Mouse (Mus musculus): ENCODE data around the gene Ppl. TPM values are rescaled to one million over a fixed set of nuclear protein-coding genes. Genes with fewer than 3 reads are reported as not detected.
A peak's percentile ranks its signal among the peaks of the same experiment; 100 is the strongest.

The Ppl gene
- polyA plus RNA-seq, 1 experiment from 2014 or later: 62.8 TPM

DNA sequence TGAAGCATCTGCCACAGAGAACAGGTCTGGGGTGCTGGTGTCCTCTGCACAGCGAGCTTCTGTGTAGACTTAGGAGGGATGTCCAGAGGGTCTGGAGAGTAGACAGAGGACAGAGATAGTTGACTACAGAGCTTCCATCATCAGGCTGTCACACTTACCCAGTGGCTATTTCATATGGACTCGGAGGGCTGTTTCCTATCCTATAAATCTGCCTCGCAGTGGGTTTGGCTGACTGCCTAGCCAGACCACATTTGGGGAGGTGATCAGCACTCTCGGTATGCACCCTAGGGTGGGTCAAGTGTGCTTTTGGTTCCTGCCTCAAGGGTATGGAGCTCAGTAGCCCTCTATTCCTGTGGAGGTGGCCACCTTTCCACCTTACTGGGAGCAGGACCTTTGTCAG, 47.0 kb downstream of the Ppl start:
- Histone ChIP-seq H3K4me1 (ENCODE audit: control insufficient read depth, insufficient read depth, low read length) (no peaks in the 10 kb centered on the region), H3K27me3 (ENCODE audit: control insufficient read depth, insufficient read depth, low read length) (no peaks in the 10 kb centered on the region), H3K9me3 (replicated peaks; ENCODE audit: control insufficient read depth, low read length) (no peaks in the 10 kb centered on the region), H3K27ac (ENCODE audit: low read length) (no peak overlapping the region), H3K4me2 (ENCODE audit: low read depth, low read length) (no peak overlapping the region), H3K9ac (ENCODE audit: low read length) (no peak overlapping the region), H3K4me3 (replicated peaks; ENCODE audit: low read length) (no peak overlapping the region), H3K36me3 (ENCODE audit: control insufficient read depth, insufficient read depth, low read length) (peaks cover 21% of the 10 kb centered on the region; the same call in 1 of the 2 replicates)
- ATAC-seq (ENCODE audit: insufficient read depth, low FRiP score): no peak
- 83% methylated on average over 4 of the region's 4 CpGs for WGBS

DNA sequence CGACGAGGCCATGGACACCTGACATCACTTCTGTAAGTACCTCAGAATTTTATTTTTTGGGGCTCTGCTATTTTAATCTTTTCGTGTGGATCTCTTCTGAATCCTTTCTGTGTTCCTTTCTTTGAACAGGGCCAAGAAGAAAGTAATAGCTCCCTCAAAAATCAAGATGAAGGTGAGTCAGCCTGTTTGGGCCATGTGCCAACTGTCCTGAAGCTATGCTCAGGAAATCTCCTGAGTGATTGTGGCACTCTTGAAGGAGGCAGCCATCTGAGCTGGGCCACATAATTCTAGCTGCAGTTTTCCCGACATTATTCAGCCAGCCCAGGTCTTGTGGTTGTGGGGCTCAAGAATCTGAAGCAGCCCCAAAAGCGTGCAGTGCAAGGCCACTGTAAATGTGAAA, 57.9 kb downstream of the Ppl start:
- peaks cover 45% of the 10 kb centered on the region for H3K36me3 ChIP-seq (ENCODE audit: control insufficient read depth, insufficient read depth, low read length)
- 89% methylated on average over 5 of the region's 5 CpGs for WGBS

DNA sequence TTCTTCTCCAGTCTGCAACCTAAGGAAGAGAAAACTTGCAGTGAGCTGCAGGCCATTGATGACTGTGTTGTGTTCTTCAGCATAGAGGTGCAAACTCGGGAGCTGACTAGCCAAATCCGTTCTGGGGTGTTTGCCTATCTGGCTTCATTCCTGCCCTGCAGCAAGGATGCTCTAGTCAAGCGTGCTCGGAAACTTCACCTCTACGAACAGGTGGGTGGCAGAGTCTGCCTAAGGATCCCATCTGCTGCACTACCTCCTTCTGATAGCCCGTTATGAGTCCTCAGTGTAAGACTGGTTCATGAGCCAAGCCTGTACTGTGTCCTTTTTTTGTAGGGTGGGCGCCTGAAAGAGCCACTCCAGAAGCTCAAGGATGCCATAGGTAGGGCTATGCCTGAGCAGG, 60.2 kb downstream of the Ppl start:
- H3K9me3 ChIP-seq (replicated peaks; ENCODE audit: control insufficient read depth, low read length): no peaks in the 10 kb centered on the region
- H3K4me2 ChIP-seq (ENCODE audit: low read depth, low read length): no peak overlapping the region
- peaks cover 30% of the 10 kb centered on the region for H3K36me3 ChIP-seq (ENCODE audit: control insufficient read depth, insufficient read depth, low read length)
- WGBS: 94% methylated on average over 7 of the region's 7 CpGs
- no peaks in the 10 kb centered on the region for H3K27me3 ChIP-seq (ENCODE audit: control insufficient read depth, insufficient read depth, low read length)
- H3K4me3 ChIP-seq (replicated peaks; ENCODE audit: low read length): no peak overlapping the region
- H3K9ac ChIP-seq (ENCODE audit: low read length): no peak overlapping the region
- no peaks in the 10 kb centered on the region for H3K4me1 ChIP-seq (ENCODE audit: control insufficient read depth, insufficient read depth, low read length)
- no peak for ATAC-seq (ENCODE audit: insufficient read depth, low FRiP score)
- no peak overlapping the region for H3K27ac ChIP-seq (ENCODE audit: low read length)

More for the DNA sequence above, 57.9 kb downstream of the Ppl start:
- Histone ChIP-seq H3K4me1 (ENCODE audit: control insufficient read depth, insufficient read depth, low read length) (no peaks in the 10 kb centered on the region), H3K9me3 (replicated peaks; ENCODE audit: control insufficient read depth, low read length) (no peaks in the 10 kb centered on the region), H3K27ac (ENCODE audit: low read length) (no peak overlapping the region), H3K9ac (ENCODE audit: low read length) (no peak overlapping the region), H3K4me3 (replicated peaks; ENCODE audit: low read length) (no peak overlapping the region), H3K27me3 (ENCODE audit: control insufficient read depth, insufficient read depth, low read length) (no peaks in the 10 kb centered on the region), H3K4me2 (ENCODE audit: low read depth, low read length) (no peak overlapping the region)
- no peak for ATAC-seq (ENCODE audit: insufficient read depth, low FRiP score)

DNA sequence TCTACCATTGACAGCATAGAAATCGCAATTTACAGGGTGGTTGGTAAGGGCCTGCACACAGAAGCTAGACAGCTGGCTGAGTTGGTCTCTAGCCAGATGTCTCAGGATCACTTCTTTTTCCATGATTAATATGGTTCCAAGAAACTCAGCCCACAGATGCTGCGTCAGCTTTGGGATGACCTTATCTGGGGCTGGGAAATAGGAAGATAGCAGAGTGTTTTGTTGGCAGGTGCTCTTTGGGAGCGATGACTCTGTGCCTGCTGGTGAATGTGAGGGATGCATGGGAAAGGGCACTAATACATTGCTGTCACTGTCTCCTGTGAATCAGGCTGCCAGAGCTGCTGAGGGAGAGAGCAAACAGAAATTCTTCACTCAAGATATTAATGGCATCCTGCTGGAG, 61.9 kb downstream of the Ppl start:
- no peaks in the 10 kb centered on the region for H3K9me3 ChIP-seq (replicated peaks; ENCODE audit: control insufficient read depth, low read length)
- H3K4me2 ChIP-seq (ENCODE audit: low read depth, low read length): no peak overlapping the region
- 75% methylated on average over 3 of the region's 3 CpGs for WGBS
- no peak for ATAC-seq (ENCODE audit: insufficient read depth, low FRiP score)
- no peak overlapping the region for H3K4me3 ChIP-seq (replicated peaks; ENCODE audit: low read length)
- H3K27me3 ChIP-seq (ENCODE audit: control insufficient read depth, insufficient read depth, low read length): no peaks in the 10 kb centered on the region
- no peak overlapping the region for H3K27ac ChIP-seq (ENCODE audit: low read length)
- no peak overlapping the region for H3K9ac ChIP-seq (ENCODE audit: low read length)
- H3K4me1 ChIP-seq (ENCODE audit: control insufficient read depth, insufficient read depth, low read length): no peaks in the 10 kb centered on the region
- H3K36me3 ChIP-seq (ENCODE audit: control insufficient read depth, insufficient read depth, low read length): peaks cover 16% of the 10 kb centered on the region

DNA sequence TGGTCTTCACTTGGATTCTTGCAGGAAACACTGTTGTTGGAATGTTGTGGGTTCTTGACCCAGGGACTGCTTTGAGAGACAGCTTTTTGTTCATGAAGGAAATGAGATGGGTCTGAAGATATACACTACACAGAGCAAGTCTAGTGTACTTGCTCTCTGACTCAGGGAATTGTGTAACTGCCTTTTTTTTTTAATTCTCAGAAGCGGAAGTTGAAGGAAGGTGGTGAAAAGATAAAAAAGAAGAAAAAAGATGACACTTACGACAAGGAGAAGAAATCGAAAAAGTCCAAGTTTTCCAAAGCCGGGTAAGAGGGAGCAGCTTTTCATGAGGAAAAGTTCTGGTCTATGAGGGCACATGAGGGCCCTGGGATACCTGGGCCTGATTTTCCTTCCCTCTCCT, 68.7 kb downstream of the Ppl start:
- Histone ChIP-seq H3K4me1 (ENCODE audit: control insufficient read depth, insufficient read depth, low read length) (no peaks in the 10 kb centered on the region), H3K36me3 (ENCODE audit: control insufficient read depth, insufficient read depth, low read length) (peaks cover 25% of the 10 kb centered on the region), H3K27me3 (ENCODE audit: control insufficient read depth, insufficient read depth, low read length) (no peaks in the 10 kb centered on the region), H3K27ac (ENCODE audit: low read length) (no peak overlapping the region), H3K4me2 (ENCODE audit: low read depth, low read length) (no peak overlapping the region), H3K9ac (ENCODE audit: low read length) (no peak overlapping the region), H3K9me3 (replicated peaks; ENCODE audit: control insufficient read depth, low read length) (no peaks in the 10 kb centered on the region), H3K4me3 (replicated peaks; ENCODE audit: low read length) (no peak overlapping the region)
- no peak for ATAC-seq (ENCODE audit: insufficient read depth, low FRiP score)
- WGBS: 96% methylated on average over 4 of the region's 4 CpGs

DNA sequence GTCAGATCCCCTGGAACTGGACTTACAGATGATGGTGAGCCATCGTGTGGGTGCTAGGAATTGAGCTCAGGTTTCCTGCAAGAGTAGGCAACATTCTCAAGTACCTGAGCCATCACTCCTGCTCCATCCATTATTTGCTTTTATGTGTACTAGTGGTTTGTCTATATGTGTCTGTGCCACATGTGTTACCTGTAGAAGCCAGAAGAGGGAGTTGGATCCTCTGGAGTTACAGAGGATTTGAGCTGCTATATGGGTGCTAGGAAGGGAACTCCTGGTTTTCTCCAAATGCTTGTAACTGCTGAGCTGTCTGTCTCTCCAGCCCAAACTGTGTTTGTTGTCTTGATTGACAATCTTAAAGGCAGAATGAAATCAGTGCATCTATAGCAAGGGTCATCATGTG, 74.1 kb downstream of the Ppl start:
- H3K9me3 ChIP-seq (replicated peaks; ENCODE audit: control insufficient read depth, low read length): no peaks in the 10 kb centered on the region
- H3K4me1 ChIP-seq (ENCODE audit: control insufficient read depth, insufficient read depth, low read length): no peaks in the 10 kb centered on the region
- ATAC-seq (ENCODE audit: insufficient read depth, low FRiP score): no peak
- H3K27me3 ChIP-seq (ENCODE audit: control insufficient read depth, insufficient read depth, low read length): no peaks in the 10 kb centered on the region
- 84% methylated on average over 1 of the region's 1 CpGs for WGBS
- H3K9ac ChIP-seq (ENCODE audit: low read length): no peak overlapping the region
- H3K4me3 ChIP-seq (replicated peaks; ENCODE audit: low read length): no peak overlapping the region
- no peak overlapping the region for H3K4me2 ChIP-seq (ENCODE audit: low read depth, low read length)
- peaks cover 10% of the 10 kb centered on the region for H3K36me3 ChIP-seq (ENCODE audit: control insufficient read depth, insufficient read depth, low read length)
- H3K27ac ChIP-seq (ENCODE audit: low read length): no peak overlapping the region

DNA sequence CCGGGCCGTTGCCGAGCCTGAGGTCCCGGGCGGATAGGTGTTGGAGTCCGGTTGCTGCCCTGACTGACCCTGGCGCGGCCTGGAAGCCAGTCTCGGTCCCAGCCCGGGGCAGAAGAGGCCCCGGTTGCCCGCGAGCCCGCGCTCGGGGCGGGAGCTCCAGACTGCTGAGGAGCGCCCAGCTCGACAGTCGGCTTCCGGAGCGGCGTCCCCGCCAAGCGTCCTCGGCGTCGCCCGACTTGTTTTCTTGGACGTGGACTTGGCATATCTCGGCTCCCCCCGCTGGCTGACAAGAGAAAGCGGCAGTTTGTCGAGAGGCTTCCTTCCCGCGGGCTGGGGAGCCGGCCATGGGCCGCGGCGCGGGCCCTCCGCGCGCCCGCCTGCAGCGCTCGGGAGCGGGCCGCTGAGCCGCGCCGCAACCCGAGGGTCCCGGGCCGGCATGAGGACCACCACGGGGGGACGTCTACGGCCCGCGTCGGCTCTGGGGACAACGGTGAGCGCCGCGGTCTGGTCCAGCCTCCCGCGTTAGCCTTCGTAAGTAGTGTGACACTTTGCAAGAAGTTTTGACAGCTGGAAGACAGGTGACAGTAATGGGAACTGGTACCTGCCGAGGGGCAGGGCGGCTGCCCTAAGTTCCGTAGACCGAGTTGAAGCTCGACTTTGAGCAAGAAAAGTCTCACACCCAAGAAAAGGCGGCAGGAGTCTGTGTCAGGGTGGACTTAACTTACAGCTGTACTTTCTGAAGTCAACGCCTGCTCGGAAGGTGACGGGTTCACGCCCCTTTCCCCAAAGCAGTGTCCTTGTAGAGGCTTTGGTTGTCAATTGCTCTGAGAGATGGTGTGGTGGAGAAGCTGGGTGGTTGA, 81.7 kb downstream of the Ppl start:
- Histone ChIP-seq H3K27me3 (ENCODE audit: control insufficient read depth, insufficient read depth, low read length) (no peaks in the 10 kb centered on the region), H3K9me3 (replicated peaks; ENCODE audit: control insufficient read depth, low read length) (no peaks in the 10 kb centered on the region), H3K27ac (ENCODE audit: low read length) (peak overlapping the region; percentile 98), H3K9ac (ENCODE audit: low read length) (peak overlapping the region; percentile 92), H3K4me3 (replicated peaks; ENCODE audit: low read length) (peak overlapping the region; percentile 98), H3K36me3 (ENCODE audit: control insufficient read depth, insufficient read depth, low read length) (peaks cover 6% of the 10 kb centered on the region; the same call in 1 of the 2 replicates), H3K4me1 (ENCODE audit: control insufficient read depth, insufficient read depth, low read length) (peaks cover 19% of the 10 kb centered on the region), H3K4me2 (ENCODE audit: low read depth, low read length) (peak overlapping the region; percentile 97)
- peak; percentile 64 for ATAC-seq (ENCODE audit: insufficient read depth, low FRiP score)
- WGBS: under 1% methylated on average over 77 of the region's 78 CpGs

DNA sequence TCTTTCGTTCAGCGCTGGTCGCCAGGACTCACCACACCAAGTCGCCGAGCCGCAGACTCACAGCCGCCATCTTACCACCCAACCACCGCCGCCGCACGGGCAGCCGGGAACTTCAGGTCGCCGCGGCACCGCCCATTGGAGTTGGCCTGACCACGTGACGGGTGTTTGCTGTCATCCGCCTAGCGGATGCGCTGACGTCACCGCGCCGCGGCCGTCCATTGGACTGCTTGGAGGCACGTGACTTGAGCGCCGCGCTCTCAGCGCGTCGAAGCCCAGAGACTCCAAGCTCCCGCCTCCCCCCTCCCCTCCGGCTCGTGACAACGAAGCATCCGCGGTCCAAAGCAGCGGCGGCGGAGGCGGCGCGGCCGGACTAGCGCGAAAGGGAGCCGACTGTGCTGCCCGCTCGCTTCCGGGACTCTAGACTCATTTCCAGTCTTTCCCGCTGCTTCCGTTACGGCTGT, 82.4 kb downstream of the Ppl start, which contains the start of the genes Glyr1 and Ubn1:
Glyr1 (minus strand) TSS at position 90 of the 461 bp plus-strand sequence.
Ubn1 (plus strand) TSS at position 284 of the 461 bp plus-strand sequence.
- Histone ChIP-seq H3K9ac (ENCODE audit: low read length) (peak within 1 kb of the TSS; percentile 97), H3K27me3 (ENCODE audit: control insufficient read depth, insufficient read depth, low read length) (no peaks in the 10 kb centered on the region), H3K9me3 (replicated peaks; ENCODE audit: control insufficient read depth, low read length) (no peaks in the 10 kb centered on the region), H3K4me1 (ENCODE audit: control insufficient read depth, insufficient read depth, low read length) (peaks cover 19% of the 10 kb centered on the region), H3K4me2 (ENCODE audit: low read depth, low read length) (peak within 1 kb of the TSS; percentile 97), H3K27ac (ENCODE audit: low read length) (peak within 1 kb of the TSS; percentile 98), H3K36me3 (ENCODE audit: control insufficient read depth, insufficient read depth, low read length) (0 out of 2 replicates have a peak, but pooled peaks cover 3% of the 10 kb centered on the region), H3K4me3 (replicated peaks; ENCODE audit: low read length) (peak within 1 kb of the TSS; percentile 98)
- under 1% methylated on average over 56 of the region's 56 CpGs for WGBS
- ATAC-seq (ENCODE audit: insufficient read depth, low FRiP score): peak; percentile 99

DNA sequence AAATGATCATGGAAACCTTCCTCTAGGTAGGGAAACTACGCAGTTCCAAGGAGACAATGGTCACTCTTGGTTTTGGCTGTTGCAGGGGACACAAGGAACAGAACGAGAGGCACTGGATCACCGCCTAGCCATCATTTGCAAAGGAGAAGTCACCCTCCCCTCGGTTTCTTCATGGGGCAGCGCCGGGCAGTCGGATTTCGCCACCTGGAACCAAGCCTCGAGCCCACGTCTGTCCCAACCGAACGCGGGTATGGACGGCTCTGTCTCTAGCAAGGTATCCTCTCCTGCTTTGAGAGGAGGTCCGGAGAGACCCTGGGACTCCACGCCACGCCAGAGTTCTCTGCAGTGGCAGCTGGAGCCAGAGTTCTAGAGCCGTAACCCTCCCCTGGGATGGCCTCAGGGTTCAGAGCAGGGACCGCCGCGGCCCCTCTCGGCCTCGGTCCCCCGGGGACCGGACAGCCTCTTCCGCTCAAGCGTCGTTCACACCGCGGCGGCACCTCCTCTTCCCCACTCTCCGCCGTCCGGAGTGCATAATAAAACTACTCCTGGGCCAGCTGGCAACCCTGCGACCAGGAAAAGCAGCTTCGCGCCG, 82.9 kb downstream of the Ppl start:
- Histone ChIP-seq H3K27ac (ENCODE audit: low read length) (peak overlapping the region; percentile 89), H3K9ac (ENCODE audit: low read length) (peak overlapping the region; percentile 97), H3K4me1 (ENCODE audit: control insufficient read depth, insufficient read depth, low read length) (peaks cover 19% of the 10 kb centered on the region), H3K27me3 (ENCODE audit: control insufficient read depth, insufficient read depth, low read length) (no peaks in the 10 kb centered on the region), H3K36me3 (ENCODE audit: control insufficient read depth, insufficient read depth, low read length) (0 out of 2 replicates have a peak, but pooled peaks cover 4% of the 10 kb centered on the region), H3K4me3 (replicated peaks; ENCODE audit: low read length) (peak overlapping the region; percentile 98), H3K9me3 (replicated peaks; ENCODE audit: control insufficient read depth, low read length) (no peaks in the 10 kb centered on the region), H3K4me2 (ENCODE audit: low read depth, low read length) (peak overlapping the region; percentile 75)
- under 1% methylated on average over 38 of the region's 38 CpGs for WGBS
- ATAC-seq (ENCODE audit: insufficient read depth, low FRiP score): peak; percentile 61
